Mouse (Mus musculus): ENCODE results near the gene Chmp5. TPM values are rescaled to one million over a fixed set of nuclear protein-coding genes. Genes with fewer than 3 reads are reported as not detected.

The Chmp5 gene
- polyA plus RNA-seq, 1 experiment from 2014 or later, result 159 TPM

- H3K27ac ChIP-seq (ENCODE audit: low read depth, low read length), result no peak overlapping the region
- 95% methylated on average over 1 of the region's 1 CpGs for WGBS
- peaks cover 8% of the 10 kb centered on the region; the same call in 1 of the 2 replicates for H3K36me3 ChIP-seq (ENCODE audit: control insufficient read depth, insufficient read depth, low read length)
- ATAC-seq (ENCODE audit: low FRiP score) (no peak), DNase-seq (ENCODE audit: low spot score, missing footprints) (no peak)
- no peak overlapping the region for H3K9ac ChIP-seq (ENCODE audit: low read length)
- no peak overlapping the region for H3K4me2 ChIP-seq
- no peaks in the 10 kb centered on the region for H3K27me3 ChIP-seq (ENCODE audit: control insufficient read depth, insufficient read depth, low read length)
- H3K4me1 ChIP-seq (ENCODE audit: control insufficient read depth, insufficient read depth, low read length), result no peaks in the 10 kb centered on the region
- no peak overlapping the region for H3K4me3 ChIP-seq (ENCODE audit: low read depth, low read length)
- H3K9me3 ChIP-seq (ENCODE audit: control insufficient read depth, low read length), result no peaks in the 10 kb centered on the region
These were observed 35.5 kb downstream of the Chmp5 start for GRCm38 (mm10) chr4:40983686-40984085.

- DNase-seq (ENCODE audit: low spot score, missing footprints), result peak; percentile 61
- H3K27ac ChIP-seq (ENCODE audit: low read depth, low read length), result no peak overlapping the region
- no peaks in the 10 kb centered on the region for H3K27me3 ChIP-seq (ENCODE audit: control insufficient read depth, insufficient read depth, low read length)
- no peak for ATAC-seq (ENCODE audit: low FRiP score)
- no peak overlapping the region for H3K4me3 ChIP-seq (ENCODE audit: low read depth, low read length)
- no peaks in the 10 kb centered on the region for H3K4me1 ChIP-seq (ENCODE audit: control insufficient read depth, insufficient read depth, low read length)
- no peaks in the 10 kb centered on the region for H3K9me3 ChIP-seq (ENCODE audit: control insufficient read depth, low read length)
- H3K4me2 ChIP-seq, result no peak overlapping the region
- peaks cover 33% of the 10 kb centered on the region for H3K36me3 ChIP-seq (ENCODE audit: control insufficient read depth, insufficient read depth, low read length)
- 80% methylated on average over 6 of the region's 6 CpGs for WGBS
- H3K9ac ChIP-seq (ENCODE audit: low read length), result no peak overlapping the region
These were observed 41.4 kb downstream of the Chmp5 start for GRCm38 (mm10) chr4:40989633-40990032.

GRCm38 (mm10) chr4:40996302-40996701 lies 48.1 kb downstream of the Chmp5 start:
- Histone ChIP-seq H3K9me3 (ENCODE audit: control insufficient read depth, low read length) (no peaks in the 10 kb centered on the region), H3K27ac (ENCODE audit: low read depth, low read length) (no peak overlapping the region), H3K4me3 (ENCODE audit: low read depth, low read length) (no peak overlapping the region), H3K4me2 (no peak overlapping the region), H3K9ac (ENCODE audit: low read length) (no peak overlapping the region), H3K27me3 (ENCODE audit: control insufficient read depth, insufficient read depth, low read length) (no peaks in the 10 kb centered on the region), H3K4me1 (ENCODE audit: control insufficient read depth, insufficient read depth, low read length) (no peaks in the 10 kb centered on the region), H3K36me3 (ENCODE audit: control insufficient read depth, insufficient read depth, low read length) (peaks cover 29% of the 10 kb centered on the region)
- 96% methylated on average over 6 of the region's 6 CpGs for WGBS
- no peak for DNase-seq (ENCODE audit: low spot score, missing footprints)
- ATAC-seq (ENCODE audit: low FRiP score), result no peak

- Histone ChIP-seq H3K36me3 (ENCODE audit: control insufficient read depth, insufficient read depth, low read length) (peaks cover 28% of the 10 kb centered on the region), H3K27me3 (ENCODE audit: control insufficient read depth, insufficient read depth, low read length) (no peaks in the 10 kb centered on the region), H3K4me2 (no peak overlapping the region), H3K9ac (ENCODE audit: low read length) (no peak overlapping the region), H3K9me3 (ENCODE audit: control insufficient read depth, low read length) (no peaks in the 10 kb centered on the region), H3K4me3 (ENCODE audit: low read depth, low read length) (no peak overlapping the region), H3K4me1 (ENCODE audit: control insufficient read depth, insufficient read depth, low read length) (no peaks in the 10 kb centered on the region), H3K27ac (ENCODE audit: low read depth, low read length) (no peak overlapping the region)
- ATAC-seq (ENCODE audit: low FRiP score) (no peak), DNase-seq (ENCODE audit: low spot score, missing footprints) (no peak)
- WGBS, result 92% methylated on average over 4 of the region's 4 CpGs
These were observed 49.7 kb downstream of the Chmp5 start for GRCm38 (mm10) chr4:40997916-40998315.

- peaks cover 29% of the 10 kb centered on the region for H3K36me3 ChIP-seq (ENCODE audit: control insufficient read depth, insufficient read depth, low read length)
- H3K27ac ChIP-seq (ENCODE audit: low read depth, low read length), result no peak overlapping the region
- H3K9me3 ChIP-seq (ENCODE audit: control insufficient read depth, low read length), result no peaks in the 10 kb centered on the region
- no peak overlapping the region for H3K4me2 ChIP-seq
- no peaks in the 10 kb centered on the region for H3K27me3 ChIP-seq (ENCODE audit: control insufficient read depth, insufficient read depth, low read length)
- WGBS, result 80% methylated on average over 1 of the region's 1 CpGs
- DNase-seq (ENCODE audit: low spot score, missing footprints) (no peak), ATAC-seq (ENCODE audit: low FRiP score) (no peak)
- H3K4me1 ChIP-seq (ENCODE audit: control insufficient read depth, insufficient read depth, low read length), result no peaks in the 10 kb centered on the region
- no peak overlapping the region for H3K4me3 ChIP-seq (ENCODE audit: low read depth, low read length)
- no peak overlapping the region for H3K9ac ChIP-seq (ENCODE audit: low read length)
These were observed 52.1 kb downstream of the Chmp5 start for GRCm38 (mm10) chr4:41000271-41000670.

GRCm38 (mm10) chr4:41000842-41001639 lies 52.8 kb downstream of the Chmp5 start:
- no peak overlapping the region for H3K4me3 ChIP-seq (ENCODE audit: low read depth, low read length)
- DNase-seq (ENCODE audit: low spot score, missing footprints) (no peak), ATAC-seq (ENCODE audit: low FRiP score) (no peak)
- H3K36me3 ChIP-seq (ENCODE audit: control insufficient read depth, insufficient read depth, low read length), result peaks cover 26% of the 10 kb centered on the region
- H3K4me1 ChIP-seq (ENCODE audit: control insufficient read depth, insufficient read depth, low read length), result no peaks in the 10 kb centered on the region
- H3K27ac ChIP-seq (ENCODE audit: low read depth, low read length), result no peak overlapping the region
- H3K9me3 ChIP-seq (ENCODE audit: control insufficient read depth, low read length), result no peaks in the 10 kb centered on the region
- H3K9ac ChIP-seq (ENCODE audit: low read length), result no peak overlapping the region
- H3K27me3 ChIP-seq (ENCODE audit: control insufficient read depth, insufficient read depth, low read length), result no peaks in the 10 kb centered on the region
- no peak overlapping the region for H3K4me2 ChIP-seq
- 88% methylated on average over 9 of the region's 9 CpGs for WGBS

GRCm38 (mm10) chr4:41013351-41013750 lies 65.1 kb downstream of the Chmp5 start:
- no peaks in the 10 kb centered on the region; the same call in 1 of the 2 replicates for H3K9me3 ChIP-seq (ENCODE audit: control insufficient read depth, low read length)
- ATAC-seq (ENCODE audit: low FRiP score) (no peak), DNase-seq (ENCODE audit: low spot score, missing footprints) (no peak)
- H3K4me2 ChIP-seq, result no peak overlapping the region
- H3K27ac ChIP-seq (ENCODE audit: low read depth, low read length), result no peak overlapping the region
- no peaks in the 10 kb centered on the region for H3K4me1 ChIP-seq (ENCODE audit: control insufficient read depth, insufficient read depth, low read length)
- H3K4me3 ChIP-seq (ENCODE audit: low read depth, low read length), result no peak overlapping the region
- H3K27me3 ChIP-seq (ENCODE audit: control insufficient read depth, insufficient read depth, low read length), result no peaks in the 10 kb centered on the region
- H3K36me3 ChIP-seq (ENCODE audit: control insufficient read depth, insufficient read depth, low read length), result peaks cover 22% of the 10 kb centered on the region
- 95% methylated on average over 3 of the region's 3 CpGs for WGBS
- no peak overlapping the region for H3K9ac ChIP-seq (ENCODE audit: low read length)

Small RNA genes within 50 kb of the gene (microRNA-seq; reads per million reads assigned to microRNA genes)
- 4.2 reads per million, percentile 19 among the genes with 10 or more reads in this experiment for gene Mir3094

Other genes starting within 250 kb of the Chmp5 start
- 44.6 and 45.8 TPM in 2 replicates for gene Aptx, start 245.2 kb upstream of the Chmp5 start, polyA plus RNA-seq (2014; fragmentation: Nextera tagmentation; extraction: Ambion mirVana)
- 710 and 762 TPM in 2 replicates for gene Dnaja1, start 226.3 kb upstream of the Chmp5 start, polyA plus RNA-seq (2014; fragmentation: Nextera tagmentation; extraction: Ambion mirVana)
- gene Smu1, start 190.5 kb upstream of the Chmp5 start, polyA plus RNA-seq (2014; fragmentation: Nextera tagmentation; extraction: Ambion mirVana), result 192 and 194 TPM in 2 replicates
- 13.8 and 14.9 TPM in 2 replicates for gene B4galt1, start 94.4 kb upstream of the Chmp5 start, polyA plus RNA-seq (2014; fragmentation: Nextera tagmentation; extraction: Ambion mirVana)
- not detected in 2 replicates for gene Spink4, start 28.4 kb upstream of the Chmp5 start, polyA plus RNA-seq (2014; fragmentation: Nextera tagmentation; extraction: Ambion mirVana)
- 233 and 247 TPM in 2 replicates for gene Bag1, start 113 bp upstream of the Chmp5 start, polyA plus RNA-seq (2014; fragmentation: Nextera tagmentation; extraction: Ambion mirVana)
- 89.5 and 94.0 TPM in 2 replicates for gene Nfx1, start 22.5 kb downstream of the Chmp5 start, polyA plus RNA-seq (2014; fragmentation: Nextera tagmentation; extraction: Ambion mirVana)
- gene Aqp7, start 99.7 kb downstream of the Chmp5 start, polyA plus RNA-seq (2014; fragmentation: Nextera tagmentation; extraction: Ambion mirVana), result not detected in 2 replicates
- 1.3 and 1.6 TPM in 2 replicates for gene Aqp3, start 149.8 kb downstream of the Chmp5 start, polyA plus RNA-seq (2014; fragmentation: Nextera tagmentation; extraction: Ambion mirVana)
- 17.6 and 19.1 TPM in 2 replicates for gene Nol6, start 176.0 kb downstream of the Chmp5 start, polyA plus RNA-seq (2014; fragmentation: Nextera tagmentation; extraction: Ambion mirVana)
- gene Ube2r2, start 187.3 kb downstream of the Chmp5 start, polyA plus RNA-seq (2014; fragmentation: Nextera tagmentation; extraction: Ambion mirVana), result 95.5 and 99.0 TPM in 2 replicates

Measured in midbrain, embryonic 11.5 days (tissue).